Mouse (Mus musculus) E14TG2a.4 (cell line): ENCODE measurements at regions not wholly inside any gene's neighbourhood (a gene's known extent, or its start where the extent isn't known, plus 50 kb on each side); places are given as distances from the start of the nearest gene placed in this dataset.
A peak's percentile ranks its signal among the peaks of the same experiment; 100 is the strongest.

Experiments used
- CTCF ChIP-seq: conservative IDR thresholded peaks from 2 replicates; pipeline ENCODE4 v1.5.1; 2014; ENCODE audit warnings: low read length
- NANOG ChIP-seq: IDR thresholded peaks from 2 replicates; pipeline ENCODE4 v1.6.1; 2014; ENCODE audit warnings: borderline replicate concordance, low read length, mixed read lengths
- POU5F1 ChIP-seq: IDR thresholded peaks from 2 replicates; pipeline ENCODE4 v1.6.1; 2014; ENCODE audit warnings: low read length, borderline replicate concordance

DNA sequence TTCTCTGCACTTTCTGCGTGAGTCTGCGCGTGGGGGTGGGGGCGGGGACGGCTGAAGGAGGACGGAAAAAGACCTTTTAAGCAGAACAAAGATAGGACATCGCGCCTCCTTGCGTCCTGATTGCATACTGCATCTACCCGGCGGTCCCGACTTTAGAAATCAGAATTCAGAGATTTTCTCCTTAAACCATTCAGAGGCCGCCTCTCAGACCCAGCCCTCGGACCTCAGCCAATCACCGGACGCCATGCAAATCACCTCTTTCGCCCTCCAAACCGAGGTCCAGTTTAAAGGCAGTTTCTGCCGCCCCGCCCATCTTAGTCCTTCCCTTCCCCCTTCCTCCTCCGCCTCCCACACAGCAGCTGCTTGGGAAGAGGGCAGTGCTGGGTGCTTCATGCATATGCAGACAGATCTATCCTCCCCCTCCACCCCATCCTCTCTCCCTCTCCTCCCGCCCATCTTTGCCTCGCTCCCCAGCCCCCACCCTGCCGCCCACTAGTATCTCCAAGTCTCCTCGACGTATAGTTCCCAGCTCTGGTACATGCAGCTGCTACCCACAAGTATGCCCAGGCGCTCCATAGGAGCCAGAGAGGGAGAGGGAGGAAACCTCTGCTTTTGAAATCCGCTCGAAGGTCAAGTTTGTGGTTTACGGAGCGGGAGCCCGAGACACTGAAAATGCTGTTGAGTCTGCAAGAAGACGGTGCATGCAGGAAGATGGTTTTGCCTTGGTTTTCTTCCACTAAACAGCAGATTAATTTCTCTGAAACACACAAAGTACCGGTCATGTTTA, 126.0 kb downstream of the Tmem161b start:
- TF ChIP-seq CTCF (peak; percentile 72), NANOG (no peak), POU5F1 (peak; percentile 79; the same call in 1 of the 2 replicates)
